In genomic region chr15:83474466-83474836, GRCm38 (mm10) we compare ENCODE assay signal across 8 mouse cellular contexts. TPM values are rescaled to one million over a fixed set of nuclear protein-coding genes. Genes with fewer than 3 reads are reported as not detected.
DNase-seq lines count a peak whose midpoint lies in the region; ATAC-seq and TF ChIP-seq lines count a peak whose summit lies in the region.

No protein-coding gene starts in this region.

- H3K27ac ChIP-seq in heart, embryonic 13.5 days (replicated peaks): peak overlapping the region; percentile 48
- H3K27ac ChIP-seq in CH12.LX (ENCODE audit: insufficient read depth, low read depth): no peak overlapping the region
- H3K27ac ChIP-seq in liver, embryonic 15.5 days (replicated peaks): peak overlapping the region; percentile 75

- DNase-seq in heart, postnatal 4 days: no peak
- DNase-seq in CH12.LX (ENCODE audit: extremely low read depth): peak; percentile 53
- DNase-seq in ovary, postnatal 10 days (ENCODE audit: low spot score): no peak
- no peak for DNase-seq in right cerebral cortex, postnatal 14 days
- no peak for DNase-seq in frontal cortex, postnatal 14 days (ENCODE audit: low spot score in 2 of 2)

- no peak for TF ChIP-seq RAD21 in CH12.LX (IDR thresholded peaks at IDR 0.05; ENCODE audit: low read depth, low read length)

- peaks cover 37% of the 10 kb centered on the region for H3K4me1 ChIP-seq in heart, embryonic 13.5 days
- peaks cover 9 to 41% of the 10 kb centered on the region in 2 experiments for H3K4me1 ChIP-seq in CH12.LX (ENCODE audit: control insufficient read depth in 1 of 2, insufficient read depth in 2 of 2)
- peaks cover 25% of the 10 kb centered on the region for H3K4me1 ChIP-seq in liver, embryonic 15.5 days (replicated peaks)

- 0 out of 2 replicates have a peak, but pooled peaks have one; percentile 34 for ATAC-seq in heart, embryonic 13.5 days (ENCODE audit: extremely low read depth, insufficient number of reproducible peaks, low FRiP score, low TSS enrichment)
- ATAC-seq in common myeloid progenitor, adult 5-6 weeks (replicated peaks; ENCODE audit: low read depth, poor library complexity, severe bottlenecking): peak; percentile 51; the same call in 1 of the 2 replicates
- ATAC-seq in liver, embryonic 15.5 days (ENCODE audit: insufficient read depth): peak; percentile 86

- TF ChIP-seq EP300 in CH12.LX (IDR thresholded peaks at IDR 0.05; ENCODE audit: low read length): no peak

- WGBS in heart, embryonic 13.5 days: 15% methylated on average over 5 of the region's 5 CpGs
- WGBS in liver, embryonic 15.5 days (ENCODE audit: insufficient replicate concordance): 17% methylated on average over 5 of the region's 5 CpGs

- TF ChIP-seq POLR2A in CH12.LX (IDR thresholded peaks at IDR 0.05; ENCODE audit: low read depth, low read length): no peak

- H3K9ac ChIP-seq in heart, embryonic 13.5 days: no peak overlapping the region
- H3K9ac ChIP-seq in CH12.LX (ENCODE audit: insufficient read depth, low read depth): no peak overlapping the region
- peak overlapping the region; percentile 28; the same call in 1 of the 2 replicates for H3K9ac ChIP-seq in liver, embryonic 15.5 days

- H3K4me3 ChIP-seq in heart, embryonic 13.5 days: no peak overlapping the region
- H3K4me3 ChIP-seq in CH12.LX (replicated peaks in 1 of 3; ENCODE audit: low read depth in 2 of 3, low read length in 2 of 3, poor library complexity in 1 of 3): no peak overlapping the region
- H3K4me3 ChIP-seq in liver, embryonic 15.5 days (replicated peaks): peak overlapping the region; percentile 30

- H3K9me3 ChIP-seq in heart, embryonic 13.5 days: no peaks in the 10 kb centered on the region
- H3K9me3 ChIP-seq in CH12.LX (replicated peaks; ENCODE audit: low read length): no peaks in the 10 kb centered on the region
- no peaks in the 10 kb centered on the region for H3K9me3 ChIP-seq in liver, embryonic 15.5 days (replicated peaks)

- dilution Hi-C loops in CH12.LX (cut with MboI; ENCODE audit: extremely low pct_ligation_motif_present, extremely low pct_unique_long_range_greater_than_20kb, low sequenced_read_pairs): no loop called here

- no peak for TF ChIP-seq CTCF in CH12.LX (conservative IDR thresholded peaks at IDR 0.05 in 1 of 2, IDR thresholded peaks at IDR 0.05 in 1 of 2; ENCODE audit: low read depth in 2 of 2, low read length in 2 of 2)

- H3K36me3 ChIP-seq in heart, embryonic 13.5 days: no peaks in the 10 kb centered on the region
- no peaks in the 10 kb centered on the region for H3K36me3 ChIP-seq in CH12.LX (replicated peaks in 1 of 2; ENCODE audit: control insufficient read depth in 1 of 2, insufficient read depth in 1 of 2, low read length in 1 of 2)
- no peaks in the 10 kb centered on the region for H3K36me3 ChIP-seq in liver, embryonic 15.5 days (replicated peaks)

- H3K79me2 ChIP-seq in CH12.LX (replicated peaks; ENCODE audit: control insufficient read depth, extremely low read depth, insufficient read depth, poor library complexity, severe bottlenecking): no peaks in the 10 kb centered on the region

- H3K4me2 ChIP-seq in heart, embryonic 13.5 days: peak overlapping the region; percentile 42
- H3K4me2 ChIP-seq in CH12.LX (ENCODE audit: insufficient read depth, low read depth, poor library complexity, severe bottlenecking): peak overlapping the region; percentile 58
- peak overlapping the region; percentile 69 for H3K4me2 ChIP-seq in liver, embryonic 15.5 days

- H3K27me3 ChIP-seq in heart, embryonic 13.5 days (replicated peaks): no peaks in the 10 kb centered on the region
- no peaks in the 10 kb centered on the region for H3K27me3 ChIP-seq in CH12.LX (replicated peaks)
- H3K27me3 ChIP-seq in liver, embryonic 15.5 days: peaks cover 10% of the 10 kb centered on the region

- in situ Hi-C loops in CH12.LX (cut with MboI; ENCODE audit: low pct_ligation_motif_present, low pct_unique_long_range_greater_than_20kb, low sequenced_read_pairs): loop anchor here (10.0 kb wide), 1 partner anchor 80 kb away; no protein-coding TSS in a partner anchor

TF ChIP-seq in CH12.LX, 34 proteins besides CTCF, POLR2A, EP300 and RAD21:
- TF ChIP-seq UBTF (IDR thresholded peaks at IDR 0.05; ENCODE audit: low read depth, low read length) (no peak), TBP (conservative IDR thresholded peaks at IDR 0.05; ENCODE audit: low read depth, low read length) (0 out of 2 replicates have a peak, but pooled peaks have one; percentile 41), NRF1 (IDR thresholded peaks at IDR 0.05; ENCODE audit: low read depth, low read length) (no peak), MAZ (IDR thresholded peaks at IDR 0.05; ENCODE audit: low read depth, low read length) (no peak), IRF4 (IDR thresholded peaks at IDR 0.05; ENCODE audit: low read depth, low read length) (no peak), HCFC1 (IDR thresholded peaks at IDR 0.05; ENCODE audit: low read depth, low read length) (no peak), ZKSCAN1 (IDR thresholded peaks at IDR 0.05; ENCODE audit: borderline replicate concordance, low read depth, low read length) (no peak)

RNA-seq across cellular contexts. Expression of gene Pacsin2, which starts 10.0 kb away (rescaled TPM):
- 56.8 and 57.8 TPM in 2 replicates for polyA plus RNA-seq in heart, embryonic 13.5 days (2015; fragmentation: Nextera tagmentation; extraction: Ambion mirVana)
- total RNA-seq in heart, postnatal 4 days (2021): 100 to 1,000 TPM; 136 to 147 TPM
- total RNA-seq in CH12.LX (2012; rRNA removed) (47.9 and 48.4 TPM in 2 replicates), CH12.LX (2014; rRNA removed) (53.6 and 53.7 TPM in 2 replicates)
- 85.5 and 99.3 TPM in 2 replicates for polyA plus RNA-seq in CH12.LX (2012; ENCODE audit: insufficient read length, low read depth)
- total RNA-seq in common myeloid progenitor, adult 5-6 weeks (2017): 98.3 and 123 TPM in 2 replicates
- polyA plus RNA-seq in liver, embryonic 15.5 days (2015; fragmentation: Nextera tagmentation; extraction: Ambion mirVana): 46.7 and 50.5 TPM in 2 replicates

RNA-seq across cellular contexts. Expression of gene Ttll1, which starts 36.2 kb away (rescaled TPM):
- 21.5 and 22.1 TPM in 2 replicates for polyA plus RNA-seq in heart, embryonic 13.5 days (2015; fragmentation: Nextera tagmentation; extraction: Ambion mirVana)
- total RNA-seq in heart, postnatal 4 days (2021): 10 to 100 TPM; 20.7 to 24.3 TPM
- total RNA-seq in CH12.LX (2012; rRNA removed) (4.1 and 4.9 TPM in 2 replicates), CH12.LX (2014; rRNA removed) (2.4 and 2.5 TPM in 2 replicates)
- polyA plus RNA-seq in CH12.LX (2012; ENCODE audit: insufficient read length, low read depth): 8.6 and 9.9 TPM in 2 replicates
- 6.3 and 8.5 TPM in 2 replicates for total RNA-seq in common myeloid progenitor, adult 5-6 weeks (2017)
- 4.5 and 4.9 TPM in 2 replicates for polyA plus RNA-seq in liver, embryonic 15.5 days (2015; fragmentation: Nextera tagmentation; extraction: Ambion mirVana)

RNA-seq across cellular contexts. Expression of gene Bik, which starts 52.2 kb away (rescaled TPM):
- polyA plus RNA-seq in heart, embryonic 13.5 days (2015; fragmentation: Nextera tagmentation; extraction: Ambion mirVana): 31.2 and 31.8 TPM in 2 replicates
- 10 to 100 TPM; 22.8 to 28.0 TPM for total RNA-seq in heart, postnatal 4 days (2021)
- total RNA-seq in CH12.LX (2012; rRNA removed) (0.13 TPM in 1 of 2 replicates, not detected in the other), CH12.LX (2014; rRNA removed) (0.61 TPM in 1 of 2 replicates, not detected in the other)
- polyA plus RNA-seq in CH12.LX (2012; ENCODE audit: insufficient read length, low read depth): 0.50 and 0.87 TPM in 2 replicates
- total RNA-seq in common myeloid progenitor, adult 5-6 weeks (2017): not detected in 2 replicates
- 1.9 and 2.2 TPM in 2 replicates for polyA plus RNA-seq in liver, embryonic 15.5 days (2015; fragmentation: Nextera tagmentation; extraction: Ambion mirVana)

Comparison
In these comparisons a context has a peak if more than half of its experiments do, and no peak if none do; other contexts are left out.
1. ATAC-seq: peak in every context shown above with its lines; median percentile 86 in liver, embryonic 15.5 days; 51 in common myeloid progenitor, adult 5-6 weeks; 34 in heart, embryonic 13.5 days.
2. RNA of gene Bik, which starts 52.2 kb away (total RNA-seq): 22.8 to 28.0 TPM in heart, postnatal 4 days; 0.13 to 0.61 TPM in CH12.LX and not detected in common myeloid progenitor, adult 5-6 weeks; every median in the first group is over 10 times any median in the second.
3. Peak in every context shown above with its lines, with median percentiles within 50 percentile points of each other: H3K4me2 ChIP-seq.